Mouse (Mus musculus): ENCODE data around the gene Dpyd. TPM values are rescaled to one million over a fixed set of nuclear protein-coding genes. Genes with fewer than 3 reads are reported as not detected.

Gene Dpyd
- polyA plus RNA-seq, 1 experiment from 2014 or later, result 8.1 TPM

- Histone ChIP-seq H3K36me3 (no peaks in the 10 kb centered on the region), H3K4me2 (no peak overlapping the region), H3K4me3 (replicated peaks) (no peak overlapping the region), H3K9ac (replicated peaks) (no peak overlapping the region), H3K27me3 (replicated peaks) (no peaks in the 10 kb centered on the region), H3K27ac (replicated peaks) (no peak overlapping the region), H3K9me3 (replicated peaks) (no peaks in the 10 kb centered on the region), H3K4me1 (no peaks in the 10 kb centered on the region)
- ATAC-seq (ENCODE audit: low FRiP score), result no peak
- 82% methylated on average over 4 of the region's 4 CpGs for WGBS
Observed at GRCm38 (mm10) chr3:118991793-118992192, 429.9 kb downstream of the Dpyd start.

GRCm38 (mm10) chr3:119021255-119021654 lies 459.3 kb downstream of the Dpyd start:
- H3K36me3 ChIP-seq, result no peaks in the 10 kb centered on the region
- no peak; the same call in 1 of the 2 replicates for ATAC-seq (ENCODE audit: low FRiP score)
- H3K4me2 ChIP-seq, result no peak overlapping the region
- H3K9ac ChIP-seq (replicated peaks), result no peak overlapping the region
- WGBS, result 47% methylated on average over 7 of the region's 7 CpGs
- no peaks in the 10 kb centered on the region for H3K4me1 ChIP-seq
- H3K27me3 ChIP-seq (replicated peaks), result no peaks in the 10 kb centered on the region
- no peak overlapping the region for H3K4me3 ChIP-seq (replicated peaks)
- no peaks in the 10 kb centered on the region for H3K9me3 ChIP-seq (replicated peaks)
- no peak overlapping the region for H3K27ac ChIP-seq (replicated peaks)

- Histone ChIP-seq H3K36me3 (no peaks in the 10 kb centered on the region), H3K9me3 (replicated peaks) (no peaks in the 10 kb centered on the region), H3K4me1 (no peaks in the 10 kb centered on the region), H3K4me2 (no peak overlapping the region), H3K27ac (replicated peaks) (no peak overlapping the region), H3K4me3 (replicated peaks) (no peak overlapping the region), H3K27me3 (replicated peaks) (no peaks in the 10 kb centered on the region), H3K9ac (replicated peaks) (no peak overlapping the region)
- 72% methylated on average over 1 of the region's 1 CpGs for WGBS
- no peak for ATAC-seq (ENCODE audit: low FRiP score)
Observed at GRCm38 (mm10) chr3:119042611-119043010, 480.7 kb downstream of the Dpyd start.

- H3K4me2 ChIP-seq, result no peak overlapping the region
- H3K9me3 ChIP-seq (replicated peaks), result no peaks in the 10 kb centered on the region
- no peaks in the 10 kb centered on the region for H3K27me3 ChIP-seq (replicated peaks)
- no peaks in the 10 kb centered on the region for H3K4me1 ChIP-seq
- no peak for ATAC-seq (ENCODE audit: low FRiP score)
- no peak overlapping the region for H3K9ac ChIP-seq (replicated peaks)
- H3K4me3 ChIP-seq (replicated peaks), result no peak overlapping the region
- H3K27ac ChIP-seq (replicated peaks), result no peak overlapping the region
- WGBS, result 92% methylated on average over 1 of the region's 1 CpGs
- no peaks in the 10 kb centered on the region for H3K36me3 ChIP-seq
Observed at GRCm38 (mm10) chr3:119056144-119056543, 494.2 kb downstream of the Dpyd start.

- H3K4me3 ChIP-seq (replicated peaks), result no peak overlapping the region
- H3K9ac ChIP-seq (replicated peaks), result no peak overlapping the region
- H3K27me3 ChIP-seq (replicated peaks), result no peaks in the 10 kb centered on the region
- no peaks in the 10 kb centered on the region for H3K36me3 ChIP-seq
- no peak overlapping the region for H3K4me2 ChIP-seq
- WGBS, result 19% methylated on average over 4 of the region's 4 CpGs
- H3K4me1 ChIP-seq, result 0 out of 2 replicates have a peak, but pooled peaks cover 5% of the 10 kb centered on the region
- no peak for ATAC-seq (ENCODE audit: low FRiP score)
- no peak overlapping the region for H3K27ac ChIP-seq (replicated peaks)
- H3K9me3 ChIP-seq (replicated peaks), result no peaks in the 10 kb centered on the region
Observed at GRCm38 (mm10) chr3:119063214-119063613, 501.3 kb downstream of the Dpyd start.

- Histone ChIP-seq H3K4me1 (0 out of 2 replicates have a peak, but pooled peaks cover 5% of the 10 kb centered on the region), H3K27me3 (replicated peaks) (no peaks in the 10 kb centered on the region), H3K4me3 (replicated peaks) (no peak overlapping the region), H3K36me3 (no peaks in the 10 kb centered on the region), H3K27ac (replicated peaks) (no peak overlapping the region), H3K4me2 (no peak overlapping the region), H3K9ac (replicated peaks) (no peak overlapping the region), H3K9me3 (replicated peaks) (no peaks in the 10 kb centered on the region)
- WGBS, result 4% methylated on average over 1 of the region's 1 CpGs
- ATAC-seq (ENCODE audit: low FRiP score), result no peak
Observed at GRCm38 (mm10) chr3:119063642-119064041, 501.7 kb downstream of the Dpyd start.

- Histone ChIP-seq H3K9me3 (replicated peaks) (no peaks in the 10 kb centered on the region), H3K4me2 (no peak overlapping the region), H3K36me3 (no peaks in the 10 kb centered on the region), H3K4me1 (0 out of 2 replicates have a peak, but pooled peaks cover 5% of the 10 kb centered on the region), H3K27me3 (replicated peaks) (no peaks in the 10 kb centered on the region), H3K4me3 (replicated peaks) (no peak overlapping the region), H3K9ac (replicated peaks) (no peak overlapping the region), H3K27ac (replicated peaks) (no peak overlapping the region)
- WGBS, result 13% methylated on average over 7 of the region's 7 CpGs
- ATAC-seq (ENCODE audit: low FRiP score), result no peak
Observed at GRCm38 (mm10) chr3:119064746-119065145, 502.8 kb downstream of the Dpyd start.

GRCm38 (mm10) chr3:119067221-119067620 lies 505.3 kb downstream of the Dpyd start:
- Histone ChIP-seq H3K4me3 (replicated peaks) (no peak overlapping the region), H3K27ac (replicated peaks) (no peak overlapping the region), H3K9me3 (replicated peaks) (no peaks in the 10 kb centered on the region), H3K27me3 (replicated peaks) (no peaks in the 10 kb centered on the region), H3K36me3 (no peaks in the 10 kb centered on the region), H3K4me1 (0 out of 2 replicates have a peak, but pooled peaks cover 5% of the 10 kb centered on the region), H3K9ac (replicated peaks) (no peak overlapping the region), H3K4me2 (no peak overlapping the region)
- 75% methylated on average over 9 of the region's 9 CpGs for WGBS
- no peak for ATAC-seq (ENCODE audit: low FRiP score)

- WGBS, result 45% methylated on average over 1 of the region's 1 CpGs
Observed at GRCm38 (mm10) chr3:119086618-119087017, 524.7 kb downstream of the Dpyd start.

GRCm38 (mm10) chr3:119095223-119095886 lies 533.4 kb downstream of the Dpyd start:
- no peaks in the 10 kb centered on the region for H3K27me3 ChIP-seq (replicated peaks)
- ATAC-seq (ENCODE audit: low FRiP score), result no peak
- no peak overlapping the region for H3K4me3 ChIP-seq (replicated peaks)
- no peaks in the 10 kb centered on the region for H3K36me3 ChIP-seq
- 19% methylated on average over 5 of the region's 5 CpGs for WGBS
- no peak overlapping the region for H3K4me2 ChIP-seq
- no peak overlapping the region for H3K27ac ChIP-seq (replicated peaks)
- no peak overlapping the region for H3K9ac ChIP-seq (replicated peaks)
- H3K4me1 ChIP-seq, result no peaks in the 10 kb centered on the region
- no peaks in the 10 kb centered on the region for H3K9me3 ChIP-seq (replicated peaks)

More at GRCm38 (mm10) chr3:119086618-119087017, 524.7 kb downstream of the Dpyd start:
- no peaks in the 10 kb centered on the region for H3K9me3 ChIP-seq (replicated peaks)
- H3K36me3 ChIP-seq, result no peaks in the 10 kb centered on the region
- no peak for ATAC-seq (ENCODE audit: low FRiP score)
- no peak overlapping the region for H3K4me3 ChIP-seq (replicated peaks)
- no peak overlapping the region for H3K27ac ChIP-seq (replicated peaks)
- H3K9ac ChIP-seq (replicated peaks), result no peak overlapping the region
- no peak overlapping the region for H3K4me2 ChIP-seq
- no peaks in the 10 kb centered on the region for H3K4me1 ChIP-seq
- no peaks in the 10 kb centered on the region for H3K27me3 ChIP-seq (replicated peaks)

GRCm38 (mm10) chr3:119126003-119126402 lies 564.1 kb downstream of the Dpyd start:
- Histone ChIP-seq H3K9me3 (replicated peaks) (no peaks in the 10 kb centered on the region), H3K36me3 (no peaks in the 10 kb centered on the region), H3K4me3 (replicated peaks) (no peak overlapping the region), H3K27ac (replicated peaks) (no peak overlapping the region), H3K4me2 (no peak overlapping the region), H3K9ac (replicated peaks) (no peak overlapping the region), H3K4me1 (no peaks in the 10 kb centered on the region), H3K27me3 (replicated peaks) (no peaks in the 10 kb centered on the region)
- ATAC-seq (ENCODE audit: low FRiP score), result no peak
- WGBS, result 71% methylated on average over 2 of the region's 2 CpGs

GRCm38 (mm10) chr3:119128076-119128475 lies 566.1 kb downstream of the Dpyd start:
- no peak overlapping the region for H3K9ac ChIP-seq (replicated peaks)
- H3K4me1 ChIP-seq, result no peaks in the 10 kb centered on the region
- H3K27me3 ChIP-seq (replicated peaks), result no peaks in the 10 kb centered on the region
- no peak for ATAC-seq (ENCODE audit: low FRiP score)
- no peak overlapping the region for H3K4me2 ChIP-seq
- H3K9me3 ChIP-seq (replicated peaks), result no peaks in the 10 kb centered on the region
- no peaks in the 10 kb centered on the region for H3K36me3 ChIP-seq
- 66% methylated on average over 1 of the region's 1 CpGs for WGBS
- no peak overlapping the region for H3K27ac ChIP-seq (replicated peaks)
- H3K4me3 ChIP-seq (replicated peaks), result no peak overlapping the region
